Mouse (Mus musculus) heart, embryonic 15.5 days (tissue): ENCODE data around the gene Rom1. TPM values are rescaled to one million over a fixed set of nuclear protein-coding genes. Genes with fewer than 3 reads are reported as not detected.
A peak's percentile ranks its signal among the peaks of the same experiment; 100 is the strongest.
"Not testable (repeated sequence)": the region's sequence is repeated elsewhere in the genome, so short reads cannot be mapped to it uniquely, and the experiment has no call there.

Experiments used
- ATAC-seq: fragments of 200-750 bp; cut with Nextera tagmentation; replicated peaks from 2 replicates; pipeline ENCODE4 v1.8.0; 2017; ENCODE audit warnings: low read depth, moderate TSS enrichment; ENCODE audit not compliant: insufficient number of reproducible peaks, insufficient read depth, low FRiP score
- H3K27ac ChIP-seq: fragments of 300-500 bp; sonication (generic); 2 replicates; pipeline ENCODE4 v1.5.1; 2015; ENCODE audit warnings: mild to moderate bottlenecking, inconsistent platforms
- H3K27me3 ChIP-seq: fragments of 300-500 bp; sonication (generic); 2 replicates; pipeline ENCODE4 v1.6.1; 2015; ENCODE audit warnings: inconsistent platforms
- H3K36me3 ChIP-seq: fragments of 300-500 bp; sonication (generic); 2 replicates; pipeline ENCODE4 v1.6.1; 2015; ENCODE audit warnings: mild to moderate bottlenecking, inconsistent platforms
- H3K4me1 ChIP-seq: fragments of 300-500 bp; sonication (generic); replicated peaks from 2 replicates; pipeline ENCODE4 v1.6.1; 2015; ENCODE audit warnings: inconsistent platforms
- H3K4me2 ChIP-seq: fragments of 300-500 bp; sonication (generic); 2 replicates; pipeline ENCODE4 v1.6.1; 2015; ENCODE audit warnings: inconsistent platforms, mild to moderate bottlenecking, moderate library complexity
- H3K4me3 ChIP-seq: fragments of 300-500 bp; sonication (generic); 2 replicates; pipeline ENCODE4 v1.5.1; 2015; ENCODE audit warnings: mild to moderate bottlenecking, inconsistent platforms
- H3K9ac ChIP-seq: fragments of 300-500 bp; sonication (generic); 2 replicates; pipeline ENCODE4 v1.6.1; 2015; ENCODE audit warnings: mild to moderate bottlenecking, inconsistent platforms
- H3K9me3 ChIP-seq: fragments of 300-500 bp; sonication (generic); replicated peaks from 2 replicates; pipeline ENCODE4 v1.6.1; 2016; ENCODE audit warnings: inconsistent platforms
- WGBS: fragments of 180-500 bp; shearing (Covaris S2); methylation state at CpG from one replicate; pipeline ENCODE4 v1.1.7; 2015; ENCODE audit warnings: mixed read lengths; 5-methylcytosine and 5-hydroxymethylcytosine counted together
- polyA plus RNA-seq: library from polyadenylated mRNA; unstranded; fragments of >200 nt; fragmentation: Nextera tagmentation; extraction: Ambion mirVana; gene quantifications from 2 replicates; pipeline ENCODE4 v1.2.1, GENCODE M21; 2015

Gene Rom1
- polyA plus RNA-seq: 1.9 and 2.3 TPM in 2 replicates

GRCm38 (mm10) chr19:8929224-8930088, at the start of gene Rom1, which contains the start of gene Eml3:
Rom1 (minus strand) TSS chr19:8929356.
Eml3 (plus strand) TSS chr19:8929552.
- Histone ChIP-seq H3K36me3 (peaks cover 39% of the 10 kb centered on the region), H3K9ac (peak within 1 kb of the TSS; percentile 92), H3K27ac (peak within 1 kb of the TSS; percentile 80), H3K27me3 (no peaks in the 10 kb centered on the region; the same call in 1 of the 2 replicates), H3K4me3 (peak within 1 kb of the TSS; percentile 93), H3K9me3 (no peaks in the 10 kb centered on the region), H3K4me2 (peak within 1 kb of the TSS; percentile 88), H3K4me1 (peaks cover 22% of the 10 kb centered on the region)
- peak; percentile 77 for ATAC-seq
- WGBS: under 1% methylated on average over 67 of the region's 74 CpGs

GRCm38 (mm10) chr19:8976535-8976934, 47.4 kb upstream of the Rom1 start:
- Histone ChIP-seq H3K9ac (no peak overlapping the region), H3K4me2 (no peak overlapping the region), H3K4me3 (no peak overlapping the region), H3K9me3 (no peaks in the 10 kb centered on the region), H3K4me1 (peaks cover 20% of the 10 kb centered on the region), H3K27ac (peak overlapping the region; percentile 11; the same call in 1 of the 2 replicates), H3K27me3 (no peaks in the 10 kb centered on the region), H3K36me3 (peaks cover 87% of the 10 kb centered on the region)
- 33% methylated on average over 3 of the region's 3 CpGs for WGBS
- peak; percentile 76; the same call in 1 of the 2 replicates for ATAC-seq

GRCm38 (mm10) chr19:8975491-8975890, 46.3 kb upstream of the Rom1 start:
- H3K4me2 ChIP-seq: no peak overlapping the region
- no peak for ATAC-seq
- H3K9ac ChIP-seq: no peak overlapping the region
- no peaks in the 10 kb centered on the region for H3K27me3 ChIP-seq
- WGBS: 84% methylated on average over 2 of the region's 2 CpGs
- no peaks in the 10 kb centered on the region for H3K9me3 ChIP-seq
- H3K4me3 ChIP-seq: no peak overlapping the region
- H3K27ac ChIP-seq: no peak overlapping the region
- H3K4me1 ChIP-seq: peaks cover 10% of the 10 kb centered on the region
- H3K36me3 ChIP-seq: peaks cover 96% of the 10 kb centered on the region

- Histone ChIP-seq H3K9ac (no peak overlapping the region), H3K36me3 (peaks cover 96% of the 10 kb centered on the region), H3K27ac (no peak overlapping the region), H3K27me3 (no peaks in the 10 kb centered on the region), H3K4me1 (0 out of 2 replicates have a peak, but pooled peaks cover 7% of the 10 kb centered on the region), H3K9me3 (no peaks in the 10 kb centered on the region), H3K4me2 (no peak overlapping the region), H3K4me3 (no peak overlapping the region)
- 91% methylated on average over 1 of the region's 1 CpGs for WGBS
- no peak for ATAC-seq
Measured at GRCm38 (mm10) chr19:8974638-8975037, 45.5 kb upstream of the Rom1 start.

- not testable (repeated sequence) for H3K27me3 ChIP-seq, H3K27ac ChIP-seq, H3K9ac ChIP-seq, H3K4me2 ChIP-seq, H3K9me3 ChIP-seq, ATAC-seq, H3K4me3 ChIP-seq
- WGBS: 87% methylated on average over 8 of the region's 8 CpGs
- H3K4me1 ChIP-seq: peaks cover 22% of the 10 kb centered on the region
- H3K36me3 ChIP-seq: peaks cover 87% of the 10 kb centered on the region
Measured at GRCm38 (mm10) chr19:8972491-8972890, 43.3 kb upstream of the Rom1 start.

GRCm38 (mm10) chr19:8967893-8968292, 38.7 kb upstream of the Rom1 start:
- Histone ChIP-seq H3K4me3 (peak overlapping the region; percentile 80), H3K27ac (peak overlapping the region; percentile 82), H3K27me3 (no peaks in the 10 kb centered on the region), H3K9ac (peak overlapping the region; percentile 73), H3K36me3 (peaks cover 63% of the 10 kb centered on the region), H3K4me1 (peaks cover 24% of the 10 kb centered on the region), H3K9me3 (no peaks in the 10 kb centered on the region), H3K4me2 (peak overlapping the region; percentile 73)
- WGBS: under 1% methylated on average over 9 of the region's 9 CpGs
- ATAC-seq: no peak

GRCm38 (mm10) chr19:8967373-8967743, 38.2 kb upstream of the Rom1 start:
- Histone ChIP-seq H3K9me3 (no peaks in the 10 kb centered on the region), H3K4me1 (peaks cover 24% of the 10 kb centered on the region), H3K9ac (peak overlapping the region; percentile 73), H3K4me2 (peak overlapping the region; percentile 73), H3K27ac (peak overlapping the region; percentile 82), H3K36me3 (peaks cover 64% of the 10 kb centered on the region), H3K4me3 (peak overlapping the region; percentile 80), H3K27me3 (no peaks in the 10 kb centered on the region)
- ATAC-seq: no peak
- under 1% methylated on average over 8 of the region's 8 CpGs for WGBS

GRCm38 (mm10) chr19:8966590-8967372, 37.6 kb upstream of the Rom1 start, which contains the start of gene Eef1g:
Eef1g (plus strand) TSS chr19:8967041.
- Histone ChIP-seq H3K9me3 (no peaks in the 10 kb centered on the region), H3K9ac (peak within 1 kb of the TSS; percentile 73), H3K27me3 (no peaks in the 10 kb centered on the region), H3K27ac (peak within 1 kb of the TSS; percentile 91), H3K4me3 (peak within 1 kb of the TSS; percentile 80), H3K4me1 (peaks cover 24% of the 10 kb centered on the region), H3K4me2 (peak within 1 kb of the TSS; percentile 73), H3K36me3 (peaks cover 62% of the 10 kb centered on the region)
- ATAC-seq: peak; percentile 100
- WGBS: under 1% methylated on average over 52 of the region's 52 CpGs

- no peak for ATAC-seq
- peak overlapping the region; percentile 91 for H3K27ac ChIP-seq
- H3K4me1 ChIP-seq: peaks cover 24% of the 10 kb centered on the region
- WGBS: 30% methylated on average over 5 of the region's 5 CpGs
- H3K9ac ChIP-seq: peak overlapping the region; percentile 57
- peak overlapping the region; percentile 66 for H3K4me2 ChIP-seq
- no peaks in the 10 kb centered on the region for H3K9me3 ChIP-seq
- peak overlapping the region; percentile 80 for H3K4me3 ChIP-seq
- H3K36me3 ChIP-seq: peaks cover 62% of the 10 kb centered on the region
- H3K27me3 ChIP-seq: no peaks in the 10 kb centered on the region
Measured at GRCm38 (mm10) chr19:8966198-8966589, 37.0 kb upstream of the Rom1 start.

- Histone ChIP-seq H3K9ac (peak overlapping the region; percentile 57), H3K4me2 (peak overlapping the region; percentile 66), H3K27ac (peak overlapping the region; percentile 91), H3K9me3 (no peaks in the 10 kb centered on the region), H3K4me1 (peaks cover 24% of the 10 kb centered on the region), H3K4me3 (peak overlapping the region; percentile 80), H3K27me3 (no peaks in the 10 kb centered on the region), H3K36me3 (peaks cover 61% of the 10 kb centered on the region)
- 68% methylated on average over 8 of the region's 8 CpGs for WGBS
- ATAC-seq: no peak
Measured at GRCm38 (mm10) chr19:8965771-8966170, 36.6 kb upstream of the Rom1 start.

GRCm38 (mm10) chr19:8965075-8965474, 35.9 kb upstream of the Rom1 start:
- peaks cover 24% of the 10 kb centered on the region for H3K4me1 ChIP-seq
- no peak overlapping the region for H3K4me2 ChIP-seq
- no peaks in the 10 kb centered on the region for H3K9me3 ChIP-seq
- no peaks in the 10 kb centered on the region for H3K27me3 ChIP-seq
- 84% methylated on average over 11 of the region's 11 CpGs for WGBS
- H3K9ac ChIP-seq: no peak overlapping the region
- H3K27ac ChIP-seq: no peak overlapping the region
- ATAC-seq: no peak
- H3K36me3 ChIP-seq: peaks cover 61% of the 10 kb centered on the region
- H3K4me3 ChIP-seq: no peak overlapping the region
